Mouse (Mus musculus) megakaryocyte, adult 5-6 weeks (primary cell): Measurements from ENCODE around the gene Cdkl3. TPM values are rescaled to one million over a fixed set of nuclear protein-coding genes. Genes with fewer than 3 reads are reported as not detected.

Experiments
- ATAC-seq: 2 replicates; pipeline ENCODE4 v1.8.0; 2016; ENCODE audit warnings: mild to moderate bottlenecking, inconsistent platforms; ENCODE audit not compliant: poor library complexity, severe bottlenecking
- total RNA-seq, 2 experiments: library from RNA; stranded (forward) in 1 of 2; stranded (reverse) in 1 of 2; fragments of 153-499, 151-499 nt in 1 of 2; fragments of 221-1000, 200-1000 nt in 1 of 2; gene quantifications; 2 replicates each; pipeline versions ENCODE4 v1.2.3 to v1.2.4; 2015 to 2017

Cdkl3 gene
- total RNA-seq, 2 experiments from 2014 or later: 2.3 to 2.7 TPM

DNA sequence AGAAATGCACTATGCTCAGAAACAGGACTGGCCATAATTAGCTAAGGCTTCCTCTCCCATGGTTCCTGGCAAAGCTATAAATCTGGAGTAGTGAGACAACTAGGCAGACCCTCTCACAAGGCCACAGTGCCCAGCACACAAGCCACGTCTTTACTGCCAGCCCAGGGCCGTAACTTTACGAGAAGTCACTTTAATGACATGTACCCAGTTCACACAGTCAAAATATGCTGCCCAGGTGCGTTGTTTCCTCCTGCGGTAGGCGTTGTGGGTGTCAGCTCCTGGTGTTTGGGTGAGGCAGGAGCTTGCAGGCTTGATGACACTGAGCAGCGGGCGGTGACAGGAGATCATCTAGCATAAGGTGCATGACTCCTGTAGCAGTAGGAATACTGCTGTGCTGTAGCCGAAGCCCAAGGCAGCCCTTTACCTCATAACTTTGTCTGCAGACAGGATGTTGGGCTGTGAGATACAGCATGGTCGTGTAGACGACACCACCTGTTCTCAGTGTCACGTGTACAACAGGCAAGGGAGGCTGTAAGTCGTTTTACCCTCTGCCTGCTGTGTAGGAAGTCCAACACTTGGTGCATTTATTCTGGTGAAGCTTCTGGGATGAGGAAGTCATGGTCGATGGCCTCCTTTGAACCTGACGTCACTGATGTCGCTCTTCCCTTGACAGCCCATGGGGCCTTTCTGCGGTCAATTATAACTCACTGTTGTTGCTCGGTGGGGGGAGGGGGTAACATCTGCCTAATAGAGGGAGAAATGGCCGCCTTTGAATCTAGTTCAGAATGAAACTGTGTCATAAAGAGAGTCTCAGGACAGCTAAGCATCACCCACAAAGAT, 72.0 kb downstream of the Cdkl3 start:
- peak; percentile 61 for ATAC-seq

DNA sequence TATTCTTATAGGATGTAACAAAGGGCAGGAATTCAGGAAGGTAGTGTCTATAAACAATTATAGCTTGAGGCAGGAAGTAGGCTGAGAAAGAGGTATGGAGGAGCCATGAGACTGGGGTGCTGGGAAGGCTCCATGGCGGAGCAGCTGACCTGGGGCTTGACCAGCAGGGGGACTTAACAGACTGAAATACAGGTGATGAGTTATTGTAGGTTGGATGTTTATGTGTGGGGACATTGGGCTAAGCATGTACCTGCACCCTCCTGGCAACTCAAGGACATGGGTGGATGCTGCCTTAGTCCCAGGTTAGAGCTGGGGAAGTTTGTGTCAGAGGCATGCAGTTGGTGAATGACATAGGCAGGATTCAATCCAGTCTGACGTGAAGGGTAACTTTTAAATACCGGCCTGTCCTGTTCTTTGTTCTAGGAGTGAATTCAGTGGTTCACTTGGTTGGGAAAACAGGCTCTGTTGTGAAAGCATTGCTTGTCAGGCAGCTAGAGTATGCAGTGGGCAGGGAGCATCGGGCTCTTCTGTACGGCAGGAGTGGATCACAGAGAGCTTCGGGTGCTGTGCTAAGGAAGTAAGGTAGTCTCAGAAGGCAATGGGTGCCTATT, 72.8 kb downstream of the Cdkl3 start:
- ATAC-seq: no peak

DNA sequence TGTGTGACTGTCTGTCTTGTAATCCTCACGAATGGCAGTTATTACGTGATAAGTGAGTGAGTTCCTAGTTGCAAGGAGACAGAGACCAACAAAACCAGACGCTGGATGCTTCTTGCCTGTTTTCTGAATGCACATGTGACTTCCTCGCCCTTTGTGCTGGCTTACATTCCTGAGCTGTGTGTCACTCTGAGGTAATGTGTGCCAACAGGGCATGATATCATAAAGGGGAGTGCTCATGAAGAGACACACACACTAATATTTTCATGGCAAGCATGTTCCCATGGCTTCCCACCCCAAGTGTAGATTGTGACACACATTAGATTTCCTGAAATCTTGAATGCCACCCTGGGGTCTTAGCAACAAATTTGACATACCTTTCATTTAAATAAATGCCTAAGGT, 73.9 kb downstream of the Cdkl3 start:
- no peak for ATAC-seq

DNA sequence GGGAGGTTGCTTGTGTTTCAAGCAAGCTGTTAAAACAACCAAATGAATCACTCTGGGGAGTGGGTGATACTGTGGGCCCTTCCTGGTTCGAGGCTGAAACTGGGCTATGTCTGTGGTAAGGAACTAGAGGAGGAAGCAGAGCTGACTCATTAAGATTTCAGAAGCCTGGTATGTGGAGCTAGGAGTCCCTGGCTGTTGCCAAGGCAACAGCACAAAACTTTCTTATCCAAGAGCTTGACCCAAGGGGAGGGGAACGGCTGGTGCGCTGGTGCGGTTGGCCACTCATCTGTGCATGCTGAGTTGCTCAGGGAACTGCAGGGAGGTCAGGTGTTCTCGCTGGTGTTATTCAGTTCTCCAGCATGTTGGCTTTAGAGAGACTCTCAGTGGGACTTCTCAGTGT, 76.0 kb downstream of the Cdkl3 start:
- ATAC-seq: peak; percentile 82

DNA sequence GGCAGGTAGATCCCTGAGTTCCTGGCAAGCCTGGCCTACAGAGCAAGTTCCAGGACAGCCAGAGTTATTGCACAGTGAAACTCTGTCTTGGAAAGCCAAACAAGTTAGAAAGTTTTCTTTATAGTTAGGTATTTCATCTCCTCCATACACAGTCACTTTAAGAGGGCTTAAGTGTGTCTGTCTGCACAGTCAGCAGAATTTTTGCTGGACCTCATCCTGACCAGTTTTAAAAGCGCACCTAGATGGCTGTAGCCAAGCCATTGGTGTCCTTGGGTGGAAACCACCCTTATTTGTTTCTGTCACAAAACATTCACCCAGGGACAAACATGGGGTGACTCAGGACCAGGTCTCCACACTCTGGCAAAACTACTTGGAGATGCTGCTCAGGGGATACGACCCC, 76.6 kb downstream of the Cdkl3 start:
- ATAC-seq: no peak

DNA sequence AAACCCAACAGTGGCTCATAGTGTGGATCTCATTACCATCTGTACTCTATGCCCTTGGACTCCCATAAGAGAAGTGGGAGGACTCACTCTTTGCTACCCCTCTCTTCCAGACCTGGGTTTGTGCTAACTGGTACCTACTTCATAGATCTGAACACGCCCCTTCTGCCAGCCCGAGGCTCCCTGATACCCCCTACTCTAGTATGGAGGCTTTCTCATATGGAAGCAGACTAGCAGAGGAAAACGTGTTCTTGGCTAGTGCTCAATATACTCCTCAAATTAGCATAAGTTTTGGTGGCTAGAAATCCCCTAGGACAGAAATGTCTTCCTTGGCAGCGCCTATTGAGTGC, 81.8 kb downstream of the Cdkl3 start:
- ATAC-seq: no peak

DNA sequence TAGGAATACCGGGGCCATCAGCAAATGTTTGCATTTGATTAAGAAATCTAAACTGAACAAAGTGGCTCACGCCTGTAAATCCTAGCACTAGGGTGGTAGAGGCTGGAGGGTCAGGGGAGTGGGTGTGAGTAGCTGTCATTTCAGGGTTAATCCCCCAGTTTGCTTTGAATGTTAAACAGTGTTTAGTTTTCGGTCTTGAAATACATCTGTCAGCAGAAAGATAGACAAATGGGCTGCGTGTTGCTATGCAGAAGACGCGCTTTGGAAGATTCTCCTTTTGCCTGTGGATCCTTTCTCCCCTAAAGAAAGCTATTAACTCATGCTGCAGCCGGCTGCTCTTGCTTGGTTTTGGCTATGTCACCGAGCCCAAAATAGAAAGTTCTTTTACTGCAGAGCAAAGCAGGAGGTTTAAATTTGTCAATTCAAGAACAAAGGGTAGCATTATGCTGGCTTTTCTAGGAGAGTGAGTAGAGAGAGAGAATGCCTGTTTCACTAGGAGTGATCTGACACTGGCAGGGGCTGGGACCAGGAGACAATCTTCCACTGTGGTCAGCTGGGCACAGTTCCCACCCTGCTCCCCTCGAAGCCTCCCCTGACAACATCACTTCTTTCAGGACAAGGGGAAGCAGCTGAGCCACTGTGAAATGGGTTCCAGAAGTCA, 82.3 kb downstream of the Cdkl3 start:
- ATAC-seq: no peak

DNA sequence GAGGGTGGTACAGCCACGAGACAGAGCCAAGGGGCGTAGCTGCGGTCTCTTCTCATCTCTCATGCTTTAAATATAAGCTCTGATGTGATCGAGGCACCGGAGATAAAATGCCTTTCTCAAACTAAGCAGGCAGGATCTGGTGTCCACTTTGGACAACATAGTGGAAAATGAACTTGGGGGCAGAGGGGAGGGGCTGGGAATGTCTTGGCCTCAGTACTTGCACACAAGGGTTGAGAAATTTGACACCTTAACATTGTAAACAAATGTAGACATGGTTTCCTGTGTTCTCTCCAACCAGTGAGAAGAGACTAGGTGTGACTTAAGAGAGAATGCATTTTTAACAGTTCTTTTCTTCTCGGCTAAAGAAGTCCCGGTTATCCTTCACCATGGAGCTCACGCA, 85.3 kb downstream of the Cdkl3 start:
- ATAC-seq: no peak

DNA sequence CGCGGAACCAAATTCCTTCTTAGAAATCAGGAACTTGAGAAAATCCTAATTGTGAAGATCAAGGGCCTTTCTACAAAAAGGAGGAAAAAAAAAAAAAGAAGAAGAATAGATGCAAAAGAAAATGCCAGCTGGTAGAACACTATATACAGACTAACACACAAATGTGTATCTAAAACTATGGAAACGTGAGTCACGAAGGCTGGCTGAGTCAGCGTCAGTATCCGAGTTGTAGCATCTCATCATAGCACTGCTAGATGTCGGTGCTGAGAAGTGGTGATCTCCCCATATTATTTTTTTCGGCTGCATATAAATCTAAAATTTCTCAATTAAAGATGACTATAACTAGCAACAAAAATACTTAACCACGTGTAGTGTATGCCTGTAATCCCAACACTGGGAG, 87.2 kb downstream of the Cdkl3 start:
- no peak for ATAC-seq

DNA sequence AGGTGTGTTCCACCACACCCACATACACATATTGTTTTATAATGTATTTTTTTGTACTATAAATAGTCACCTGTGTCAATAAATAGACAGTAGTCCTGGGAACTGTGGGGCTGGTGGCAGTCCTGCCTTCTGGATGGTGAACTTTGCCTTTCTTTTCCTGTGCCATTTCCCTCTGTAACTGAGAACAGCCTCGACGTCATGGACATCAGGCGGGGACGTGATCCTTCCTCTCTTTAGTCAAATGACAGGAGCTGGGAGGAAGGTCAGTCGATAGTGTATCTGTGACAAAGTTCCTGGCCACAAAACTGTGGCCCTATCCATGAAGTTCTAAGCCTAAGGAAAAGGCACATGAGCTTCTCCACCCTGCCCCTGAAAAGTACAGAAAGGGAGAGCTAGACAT, 90.5 kb downstream of the Cdkl3 start:
- no peak for ATAC-seq

DNA sequence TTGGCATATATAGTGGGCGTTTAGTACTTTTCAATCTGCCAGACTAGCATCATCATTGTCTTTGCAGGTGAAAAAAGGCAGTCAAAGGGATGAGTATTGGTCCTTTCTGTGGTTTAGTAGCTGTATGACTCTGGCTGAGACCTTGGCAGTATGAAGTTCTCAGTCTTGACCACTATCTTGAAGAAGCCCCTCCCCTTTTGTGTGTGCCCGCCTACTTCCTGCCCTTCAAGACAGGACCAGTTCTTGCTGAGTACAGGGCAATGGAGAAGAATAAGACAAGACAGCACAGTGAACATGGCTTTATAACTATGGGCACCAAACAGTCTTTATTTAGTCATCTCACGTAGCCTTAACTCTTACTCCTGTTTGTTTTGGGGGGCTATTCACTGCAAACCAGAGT, 93.0 kb downstream of the Cdkl3 start:
- no peak for ATAC-seq

DNA sequence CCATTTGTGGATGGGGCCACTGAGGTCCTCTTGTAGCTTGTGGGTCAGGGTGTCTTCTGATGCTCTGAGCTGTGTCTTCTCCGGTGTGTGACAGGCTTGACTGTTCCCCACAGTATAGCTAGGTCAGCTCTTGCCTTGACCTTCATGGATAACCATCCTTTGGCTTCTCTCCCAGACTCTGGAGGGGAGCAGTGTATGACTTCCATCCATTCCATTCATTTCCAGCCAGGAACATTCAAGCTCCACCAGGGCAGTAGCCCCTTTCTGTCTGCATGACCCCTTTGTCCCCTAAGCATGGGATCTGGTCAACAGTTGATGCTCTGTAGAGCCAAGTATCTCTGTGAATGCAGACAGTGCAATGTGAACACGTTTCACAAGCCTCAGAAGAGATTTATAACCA, 93.6 kb downstream of the Cdkl3 start:
- no peak for ATAC-seq

DNA sequence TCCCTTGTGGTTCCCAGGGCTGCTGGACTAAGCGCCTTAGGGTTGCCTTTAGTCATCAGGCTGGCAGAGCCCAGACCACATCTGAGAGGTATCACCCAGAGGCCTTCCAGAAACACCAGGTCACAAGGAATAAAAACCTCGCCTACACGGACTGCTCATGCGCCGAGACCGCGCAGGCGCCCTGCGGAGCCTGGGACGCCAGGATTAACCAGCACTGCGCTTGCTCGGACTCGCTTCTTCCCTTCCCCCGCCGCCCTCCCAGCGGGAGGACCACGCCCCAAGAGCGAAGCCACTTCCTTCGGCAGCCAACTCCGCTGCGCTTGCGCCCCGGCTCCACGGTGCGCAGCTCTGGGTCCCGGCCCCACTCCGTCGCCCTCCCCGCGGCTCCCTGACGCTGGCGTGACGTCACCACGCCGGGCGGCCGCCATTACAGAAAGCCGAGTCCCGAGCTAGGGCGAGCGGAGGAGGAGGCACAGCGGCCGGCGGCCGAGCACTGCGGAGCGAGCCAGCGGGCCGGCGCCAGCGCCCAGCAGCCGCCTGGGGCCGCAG, 94.5 kb downstream of the Cdkl3 start, which contains the start of gene Ppp2ca:
Gene Ppp2ca, plus strand, starts transcription at position 284 of the 549 bp plus-strand sequence.
- ATAC-seq: peak; percentile 97

DNA sequence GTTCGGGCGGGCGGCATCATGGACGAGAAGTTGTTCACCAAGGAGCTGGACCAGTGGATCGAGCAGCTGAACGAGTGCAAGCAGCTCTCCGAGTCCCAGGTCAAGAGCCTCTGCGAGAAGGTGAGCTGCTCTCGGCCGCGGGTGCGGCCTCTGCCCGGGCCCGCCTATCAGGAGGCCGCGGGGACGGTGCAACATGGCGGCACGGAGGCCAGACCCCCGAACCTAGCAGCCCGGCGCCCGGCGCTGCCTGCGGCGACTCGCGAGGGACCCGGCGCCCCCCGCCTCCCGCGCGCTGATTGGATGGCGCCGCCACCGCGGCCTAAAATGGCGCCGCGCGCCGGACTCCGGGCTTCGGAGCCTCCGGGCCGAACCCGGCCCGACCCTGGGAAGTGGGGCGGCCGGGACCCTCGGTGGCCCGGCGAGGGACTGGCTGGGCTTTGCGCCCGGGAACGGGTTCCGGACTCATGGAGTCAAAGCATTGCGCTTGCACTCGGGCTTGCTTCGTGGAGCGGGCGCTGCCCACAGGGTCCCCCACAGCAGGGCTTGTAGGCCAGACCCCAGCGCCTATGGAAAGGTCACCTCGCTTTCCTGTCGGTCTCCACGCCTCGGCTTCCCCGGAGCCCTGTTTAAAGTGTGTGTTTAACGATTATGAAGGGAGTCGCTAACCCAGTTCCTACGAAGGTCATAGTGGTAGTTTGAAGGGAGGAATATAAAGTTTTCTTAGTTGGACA, 95.2 kb downstream of the Cdkl3 start:
- ATAC-seq: peak; percentile 33

DNA sequence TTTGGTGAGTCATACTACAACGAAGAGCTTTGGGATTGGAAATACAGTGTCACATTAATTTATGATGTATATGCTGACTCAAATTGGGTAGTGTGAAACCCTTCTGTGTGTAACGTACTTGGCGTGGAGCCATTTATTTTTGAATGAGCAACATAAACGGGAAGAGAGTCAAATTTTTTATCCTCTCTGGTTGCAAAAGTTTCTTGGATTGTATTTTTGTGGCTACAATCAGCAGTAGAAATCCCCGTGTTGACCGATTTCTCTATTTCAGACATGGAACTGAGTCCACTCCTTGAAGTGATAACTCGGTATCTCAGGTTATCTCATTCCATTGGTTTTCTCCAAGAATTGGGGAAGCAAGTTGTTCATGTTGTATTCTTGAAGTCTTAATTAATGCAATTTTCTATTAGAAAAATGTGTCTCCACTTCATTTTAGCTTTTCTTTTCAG, 95.8 kb downstream of the Cdkl3 start:
- ATAC-seq: 0 out of 2 replicates have a peak, but pooled peaks have one; percentile 3

DNA sequence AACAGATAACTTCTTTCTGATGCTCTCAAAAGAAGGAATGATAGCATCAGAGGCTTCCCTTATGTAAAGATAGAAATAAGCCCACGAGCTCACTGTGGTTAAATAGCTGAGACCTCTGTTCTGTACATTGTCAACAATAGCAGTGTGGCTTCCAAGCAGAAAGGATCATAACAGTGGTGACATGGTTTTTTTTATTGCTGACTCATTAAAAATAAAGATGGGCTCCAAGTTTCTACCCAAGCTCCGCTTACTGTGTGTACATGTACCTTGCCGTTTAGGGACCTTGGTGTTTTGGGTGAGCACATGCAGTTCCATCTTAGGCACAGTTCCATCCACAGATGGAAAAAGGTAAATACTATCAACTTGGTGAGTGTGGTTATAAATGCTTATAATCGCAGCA, 99.0 kb downstream of the Cdkl3 start:
- ATAC-seq: no peak

DNA sequence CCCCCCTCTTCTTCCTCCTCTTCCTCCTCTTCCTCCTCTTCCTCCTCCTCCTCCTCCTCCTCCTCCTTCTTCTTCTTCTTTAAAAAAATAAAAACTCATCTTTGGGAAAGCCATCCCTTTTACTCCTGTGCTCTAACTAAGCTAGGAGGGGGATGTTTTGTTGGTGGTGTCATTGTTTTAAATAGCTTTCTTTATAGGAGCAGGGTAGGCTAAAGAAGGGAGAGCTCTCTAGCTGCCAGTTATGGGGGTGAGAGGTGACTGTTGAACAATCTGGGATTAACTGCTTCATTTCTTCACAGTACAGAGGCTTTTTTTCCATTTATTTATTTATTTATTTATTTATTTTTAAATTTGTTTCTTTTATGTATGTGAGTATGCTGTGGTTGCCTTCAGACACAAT, 101.5 kb downstream of the Cdkl3 start:
- no peak for ATAC-seq

DNA sequence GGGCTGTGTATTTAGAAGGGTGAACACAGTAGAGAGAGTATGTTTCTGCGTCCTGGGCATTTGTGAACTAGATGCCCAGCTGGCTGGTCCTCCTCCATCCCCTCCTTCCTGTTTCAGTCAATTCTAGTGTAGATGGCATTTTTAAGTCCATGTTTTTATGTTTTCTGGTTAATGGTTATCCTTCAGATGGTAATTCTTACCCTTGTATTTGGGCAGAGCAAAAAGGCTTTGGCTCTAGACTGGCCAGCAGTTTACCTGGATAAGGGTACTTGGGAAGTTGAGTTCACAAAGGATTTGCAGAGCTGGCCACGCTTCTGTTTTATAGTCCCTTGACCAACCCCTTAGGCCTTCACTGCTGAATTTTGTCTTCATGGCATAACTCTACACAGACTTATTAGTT, 102.0 kb downstream of the Cdkl3 start:
- ATAC-seq: no peak

DNA sequence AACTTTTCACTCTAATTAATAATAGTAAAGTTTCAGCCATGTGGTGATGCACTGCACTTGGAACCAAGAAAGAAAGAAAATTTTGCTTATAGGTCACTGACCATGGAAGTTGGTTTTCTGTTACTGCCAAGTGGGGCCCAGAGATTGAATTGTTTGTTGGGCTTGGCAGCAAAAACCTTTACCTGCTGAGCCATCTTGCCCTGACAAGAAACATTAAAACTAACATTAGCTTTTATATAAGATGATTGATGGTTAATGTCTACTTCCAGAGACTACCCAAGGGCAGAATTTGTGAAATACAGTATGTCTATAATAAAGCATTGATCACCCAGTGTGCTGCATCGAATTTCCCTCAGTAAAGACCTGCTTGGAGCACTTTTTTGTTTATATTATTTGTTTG, 102.4 kb downstream of the Cdkl3 start:
- ATAC-seq: no peak

DNA sequence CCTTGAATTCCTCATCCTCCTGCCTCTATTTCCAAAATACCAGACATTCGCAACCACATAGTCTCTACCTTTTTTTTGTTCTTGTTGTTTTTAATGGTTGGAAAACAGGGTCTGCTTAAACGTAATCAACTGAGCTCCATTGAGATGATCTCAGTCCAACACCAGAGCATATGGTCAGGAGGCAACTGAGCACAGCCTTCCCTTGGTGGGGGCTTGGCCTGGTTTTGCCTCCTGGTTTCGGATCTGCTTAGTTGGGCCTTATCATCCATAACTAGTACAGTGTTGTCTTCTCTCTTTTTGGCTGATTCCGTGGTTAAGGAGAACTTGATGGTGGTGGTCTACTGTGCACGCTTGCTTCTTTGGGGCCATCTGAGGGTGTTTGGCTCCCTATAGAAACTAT, 104.8 kb downstream of the Cdkl3 start:
- ATAC-seq: no peak

DNA sequence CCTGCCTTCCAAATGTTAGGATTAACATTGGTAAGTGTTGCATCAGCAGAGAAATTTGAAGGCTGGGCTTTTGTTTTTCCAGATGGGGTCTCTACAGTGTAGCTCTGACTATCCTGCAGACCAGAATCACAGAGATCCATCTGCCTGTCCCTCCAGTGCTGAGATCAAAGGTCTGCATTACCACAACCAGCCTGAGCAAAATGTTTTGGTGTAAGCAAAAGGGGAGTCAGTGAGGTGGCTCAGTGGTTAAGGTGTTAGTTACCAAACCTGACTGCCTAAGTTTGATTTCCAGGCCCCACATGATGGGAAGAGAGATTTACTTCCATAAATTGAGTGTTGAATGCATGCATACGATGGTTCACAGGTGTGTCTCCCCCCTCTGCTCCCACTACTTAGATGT, 105.4 kb downstream of the Cdkl3 start:
- no peak for ATAC-seq
